Comparison of ENCODE assay signal across 12 mouse cellular contexts in genomic region chr16:94624871-94625270, GRCm38 (mm10). TPM values are rescaled to one million over a fixed set of nuclear protein-coding genes. Genes with fewer than 3 reads are reported as not detected.
DNase-seq lines count a peak whose midpoint lies in the region; ATAC-seq lines count a peak whose summit lies in the region.
"Had no signal": no experiment of that assay in that cellular context is flagged by ENCODE, and none has a peak within 500 bp of the region (broad histone marks: within the 10 kb centered on the region; RNA-seq: fewer than 3 reads in every experiment).

No protein-coding gene starts in this region.

- no peaks in the 10 kb centered on the region for H3K27me3 ChIP-seq in intestine, embryonic 16.5 days (replicated peaks; ENCODE audit: control insufficient read depth, insufficient read depth, low read length)
- H3K27me3 ChIP-seq in intestine, embryonic 15.5 days (replicated peaks) = no peaks in the 10 kb centered on the region
- H3K27me3 ChIP-seq: Patski had no signal

- H3K9me3 ChIP-seq in intestine, embryonic 16.5 days (ENCODE audit: control insufficient read depth, low read length) = no peaks in the 10 kb centered on the region
- no peaks in the 10 kb centered on the region for H3K9me3 ChIP-seq in intestine, embryonic 15.5 days

- H3K4me1 ChIP-seq in intestine, embryonic 16.5 days (ENCODE audit: control insufficient read depth, insufficient read depth, low read length) = peaks cover 31% of the 10 kb centered on the region
- H3K4me1 ChIP-seq in intestine, embryonic 15.5 days (replicated peaks) = peaks cover 21% of the 10 kb centered on the region

- H3K27ac ChIP-seq in intestine, embryonic 16.5 days (ENCODE audit: low read length) = 0 out of 2 replicates have a peak overlapping the region, but pooled peaks have one; percentile 14
- H3K27ac ChIP-seq in intestine, embryonic 15.5 days = no peak overlapping the region
- H3K27ac ChIP-seq: heart, adult 2 months had no signal

- no peak for ATAC-seq in intestine, embryonic 16.5 days
- ATAC-seq in intestine, embryonic 15.5 days = no peak
- ATAC-seq in activated CD4-positive, CD25-positive, alpha-beta regulatory T cell, adult 4 months = peak; percentile 14
- ATAC-seq in cerebellum, adult (ENCODE audit: insufficient number of reproducible peaks, low FRiP score, low TSS enrichment) = peak; percentile 81
- ATAC-seq: Patski had no signal

- no peak overlapping the region for H3K4me3 ChIP-seq in intestine, embryonic 16.5 days (ENCODE audit: low read length)
- no peak overlapping the region for H3K4me3 ChIP-seq in intestine, embryonic 15.5 days (replicated peaks)
- H3K4me3 ChIP-seq: heart, adult 2 months had no signal

- no peak overlapping the region for H3K9ac ChIP-seq in intestine, embryonic 16.5 days (ENCODE audit: low read depth, low read length)
- H3K9ac ChIP-seq in intestine, embryonic 15.5 days = no peak overlapping the region

- no peaks in the 10 kb centered on the region for H3K36me3 ChIP-seq in intestine, embryonic 16.5 days (ENCODE audit: control insufficient read depth, insufficient read depth, low read length)
- no peaks in the 10 kb centered on the region for H3K36me3 ChIP-seq in intestine, embryonic 15.5 days

- 71% methylated on average over 4 of the region's 4 CpGs for WGBS in intestine, embryonic 16.5 days
- 64% methylated on average over 4 of the region's 4 CpGs for WGBS in intestine, embryonic 15.5 days

- H3K4me2 ChIP-seq in intestine, embryonic 16.5 days (ENCODE audit: low read depth, low read length) = no peak overlapping the region
- no peak overlapping the region for H3K4me2 ChIP-seq in intestine, embryonic 15.5 days (replicated peaks)

- peak; percentile 49 for DNase-seq in heart, postnatal 4 days
- no peak for DNase-seq in gastrocnemius, adult 18-20 months (ENCODE audit: low spot score)
- no peak for DNase-seq in gastrocnemius, postnatal 25 days
- no peak for DNase-seq in adipocyte (ENCODE audit: low spot score)
- DNase-seq: layer of hippocampus, adult 9-11 months; lung, adult 2 months had no signal

RNA-seq across cellular contexts. Expression of gene Dyrk1a, which starts 55.1 kb away (rescaled TPM):
- 7.1 and 7.3 TPM in 2 replicates for polyA plus RNA-seq in intestine, embryonic 16.5 days (2015; fragmentation: Nextera tagmentation; extraction: Ambion mirVana)
- polyA plus RNA-seq in intestine, embryonic 15.5 days (2015; fragmentation: Nextera tagmentation; extraction: Ambion mirVana) = 8.1 and 8.7 TPM in 2 replicates
- 10 to 100 TPM; 19.2 to 25.6 TPM for polyA plus RNA-seq in activated CD4-positive, CD25-positive, alpha-beta regulatory T cell, adult 4 months (2017; shearing (Covaris generic))
- 100 to 1,000 TPM; 118 to 135 TPM for total RNA-seq in heart, postnatal 4 days (2021)
- total RNA-seq in gastrocnemius, adult 18-20 months (2021) = 100 to 1,000 TPM in 1 of 2 experiments, 10 to 100 TPM in 1; 96.7 to 105 TPM
- total RNA-seq in gastrocnemius, postnatal 25 days (2021) = 10 to 100 TPM; 71.9 to 72.3 TPM

Comparison
In these comparisons a context has a peak if more than half of its experiments do, and no peak if none do; other contexts are left out.
1. ATAC-seq: peak in activated CD4-positive, CD25-positive, alpha-beta regulatory T cell, adult 4 months (single experiment) and cerebellum, adult (single experiment); none in intestine, embryonic 16.5 days (single experiment) and intestine, embryonic 15.5 days (single experiment).